Mouse (Mus musculus) ES-Bruce4 (cell line): ENCODE measurements around the gene Ildr1. TPM values are rescaled to one million over a fixed set of nuclear protein-coding genes. Genes with fewer than 3 reads are reported as not detected.

Experiments
- H3K27ac ChIP-seq: 2 replicates; pipeline ENCODE4 v1.5.1; 2012; ENCODE audit warnings: low read length, inconsistent platforms; ENCODE audit not compliant: insufficient read depth
- H3K27me3 ChIP-seq: 2 replicates; pipeline ENCODE4 v1.6.1; 2012; ENCODE audit warnings: mild to moderate bottlenecking, low read length, inconsistent platforms; ENCODE audit not compliant: control insufficient read depth, poor library complexity, insufficient read depth, severe bottlenecking
- H3K36me3 ChIP-seq: 2 replicates; pipeline ENCODE4 v1.6.1; 2012; ENCODE audit warnings: inconsistent platforms, mild to moderate bottlenecking, low read length, moderate library complexity; ENCODE audit not compliant: control insufficient read depth, poor library complexity, insufficient read depth, severe bottlenecking
- H3K4me1 ChIP-seq: one replicate; pipeline ENCODE4 v1.8.1; 2011; ENCODE audit warnings: low read length; ENCODE audit not compliant: control insufficient read depth, insufficient read depth
- H3K4me3 ChIP-seq: 2 replicates; pipeline ENCODE4 v1.5.1; 2011; ENCODE audit warnings: low read depth, mild to moderate bottlenecking, low read length
- H3K9ac ChIP-seq: 2 replicates; pipeline ENCODE4 v1.6.1; 2012; ENCODE audit warnings: low read depth, mild to moderate bottlenecking, inconsistent platforms; ENCODE audit not compliant: poor library complexity, severe bottlenecking
- H3K9me3 ChIP-seq: replicated peaks from 2 replicates; pipeline ENCODE4 v1.6.1; 2012; ENCODE audit warnings: mild to moderate bottlenecking, low read length, inconsistent platforms; ENCODE audit not compliant: control insufficient read depth, poor library complexity, insufficient read depth, severe bottlenecking
- CTCF ChIP-seq: IDR thresholded peaks from one replicate; pipeline ENCODE4 v1.8.1; 2011; ENCODE audit warnings: low read depth, low read length
- EP300 ChIP-seq: IDR thresholded peaks from 2 replicates; pipeline ENCODE4 v1.6.1; 2011; ENCODE audit warnings: low read depth, low read length; ENCODE audit not compliant: insufficient read depth
- POLR2A ChIP-seq: IDR thresholded peaks from one replicate; pipeline ENCODE4 v1.8.1; 2011; ENCODE audit warnings: low read length; ENCODE audit not compliant: insufficient read depth
- polyA plus RNA-seq: library from polyadenylated mRNA; stranded (reverse); fragments of >200 nt; gene quantifications from 2 replicates; pipeline ENCODE4 v1.2.4, GENCODE M21; 2011; ENCODE audit warnings: low read depth; ENCODE audit not compliant: missing spikeins, insufficient read depth, insufficient read length

The Ildr1 gene
- polyA plus RNA-seq, 1 experiment: 13.9 TPM

- Histone ChIP-seq H3K36me3 (no peaks in the 10 kb centered on the region), H3K27me3 (no peaks in the 10 kb centered on the region), H3K4me1 (no peaks in the 10 kb centered on the region), H3K9me3 (no peaks in the 10 kb centered on the region), H3K4me3 (no peak overlapping the region), H3K9ac (no peak overlapping the region), H3K27ac (no peak overlapping the region)
- no peak for TF ChIP-seq EP300
- TF ChIP-seq CTCF: peak; percentile 35
- no peak for TF ChIP-seq POLR2A
Observed at GRCm38 (mm10) chr16:36720194-36721055, 26.6 kb downstream of the Ildr1 start.

GRCm38 (mm10) chr16:36722739-36723138 is 29.0 kb downstream of the Ildr1 start:
- Histone ChIP-seq H3K4me3 (peak overlapping the region; percentile 44), H3K27ac (no peak overlapping the region)

GRCm38 (mm10) chr16:36723880-36724443 is 30.2 kb downstream of the Ildr1 start:
- Histone ChIP-seq H3K4me1 (no peaks in the 10 kb centered on the region), H3K36me3 (no peaks in the 10 kb centered on the region), H3K9ac (no peak overlapping the region), H3K27me3 (no peaks in the 10 kb centered on the region), H3K4me3 (no peak overlapping the region), H3K27ac (no peak overlapping the region), H3K9me3 (no peaks in the 10 kb centered on the region)
- no peak for TF ChIP-seq CTCF
- no peak for TF ChIP-seq EP300
- no peak for TF ChIP-seq POLR2A

More at GRCm38 (mm10) chr16:36722739-36723138, 29.0 kb downstream of the Ildr1 start:
- TF ChIP-seq CTCF (no peak), EP300 (peak; percentile 31; the same call in 1 of the 2 replicates), POLR2A (no peak)
- peak overlapping the region; percentile 61 for H3K9ac ChIP-seq
- no peaks in the 10 kb centered on the region for H3K27me3 ChIP-seq
- no peaks in the 10 kb centered on the region for H3K9me3 ChIP-seq
- H3K36me3 ChIP-seq: no peaks in the 10 kb centered on the region
- H3K4me1 ChIP-seq: no peaks in the 10 kb centered on the region

- no peak overlapping the region for H3K4me3 ChIP-seq
- no peak overlapping the region for H3K27ac ChIP-seq
- H3K9ac ChIP-seq: no peak overlapping the region
- no peaks in the 10 kb centered on the region for H3K9me3 ChIP-seq
- H3K27me3 ChIP-seq: no peaks in the 10 kb centered on the region
- H3K36me3 ChIP-seq: no peaks in the 10 kb centered on the region
- no peaks in the 10 kb centered on the region for H3K4me1 ChIP-seq
- TF ChIP-seq CTCF (no peak), POLR2A (no peak), EP300 (no peak)
Observed at GRCm38 (mm10) chr16:36728959-36729358, 35.2 kb downstream of the Ildr1 start.

- Histone ChIP-seq H3K9me3 (no peaks in the 10 kb centered on the region), H3K36me3 (no peaks in the 10 kb centered on the region), H3K9ac (no peak overlapping the region), H3K27ac (no peak overlapping the region), H3K4me1 (no peaks in the 10 kb centered on the region), H3K4me3 (no peak overlapping the region), H3K27me3 (no peaks in the 10 kb centered on the region)
- no peak for TF ChIP-seq EP300
Observed at GRCm38 (mm10) chr16:36732572-36732971, 38.8 kb downstream of the Ildr1 start.

GRCm38 (mm10) chr16:36733827-36734226 is 40.0 kb downstream of the Ildr1 start:
- no peaks in the 10 kb centered on the region for H3K9me3 ChIP-seq
- H3K27ac ChIP-seq: no peak overlapping the region
- no peaks in the 10 kb centered on the region for H3K36me3 ChIP-seq
- TF ChIP-seq EP300 (no peak), CTCF (no peak), POLR2A (no peak)
- H3K9ac ChIP-seq: no peak overlapping the region
- no peaks in the 10 kb centered on the region for H3K27me3 ChIP-seq
- H3K4me1 ChIP-seq: no peaks in the 10 kb centered on the region
- no peak overlapping the region for H3K4me3 ChIP-seq
